Mouse (Mus musculus): Measurements from ENCODE around the gene Hist2h2be.
"Not testable (repeated sequence)": the region's sequence is repeated elsewhere in the genome, so short reads cannot be mapped to it uniquely, and the experiment has no call there.

Gene Hist2h2be

GRCm38 (mm10) chr3:96262979-96263550 is 42.1 kb downstream of the Hist2h2be start, which contains the start of gene Hist2h4:
TSS of gene Hist2h4 (minus strand) at chr3:96263311.
- DNase-seq, result peak; percentile 95

GRCm38 (mm10) chr3:96263558-96264403 is 42.9 kb downstream of the Hist2h2be start:
- peak; percentile 55 for DNase-seq

GRCm38 (mm10) chr3:96264404-96264949 is 43.6 kb downstream of the Hist2h2be start:
- no peak for DNase-seq

GRCm38 (mm10) chr3:96266132-96266710 is 45.3 kb downstream of the Hist2h2be start:
- DNase-seq, result no peak

- no peak for DNase-seq
Observed at GRCm38 (mm10) chr3:96267541-96267940, 46.6 kb downstream of the Hist2h2be start.

- DNase-seq, result peak; percentile 80
Observed at GRCm38 (mm10) chr3:96268051-96268775, 47.3 kb downstream of the Hist2h2be start, which contains the start of gene Hist2h3b. TSS of gene Hist2h3b (plus strand) at chr3:96268654.

- not testable (repeated sequence) for DNase-seq
Observed at GRCm38 (mm10) chr3:96268776-96269378, 48.0 kb downstream of the Hist2h2be start.

GRCm38 (mm10) chr3:96269511-96270474 is 48.9 kb downstream of the Hist2h2be start, which contains the start of gene Hist2h2bb:
TSS of gene Hist2h2bb (plus strand) at chr3:96269752.
- peak; percentile 88 for DNase-seq
